Mouse (Mus musculus) kidney, adult 2 months (tissue): ENCODE data around the gene Ttc36.

Source experiments
- CTCF ChIP-seq: fragments of 200-500 bp; conservative IDR thresholded peaks from 2 replicates; pipeline ENCODE4 v1.5.1; 2011; ENCODE audit warnings: low read depth, mild to moderate bottlenecking, control low read depth, low read length, moderate library complexity, mixed read lengths; ENCODE audit not compliant: insufficient read depth, insufficient read length
- POLR2A ChIP-seq: fragments of 200-500 bp; IDR thresholded peaks from one replicate; pipeline ENCODE4 v1.6.1; 2011; ENCODE audit warnings: low read depth, low read length, control low read depth

DNA sequence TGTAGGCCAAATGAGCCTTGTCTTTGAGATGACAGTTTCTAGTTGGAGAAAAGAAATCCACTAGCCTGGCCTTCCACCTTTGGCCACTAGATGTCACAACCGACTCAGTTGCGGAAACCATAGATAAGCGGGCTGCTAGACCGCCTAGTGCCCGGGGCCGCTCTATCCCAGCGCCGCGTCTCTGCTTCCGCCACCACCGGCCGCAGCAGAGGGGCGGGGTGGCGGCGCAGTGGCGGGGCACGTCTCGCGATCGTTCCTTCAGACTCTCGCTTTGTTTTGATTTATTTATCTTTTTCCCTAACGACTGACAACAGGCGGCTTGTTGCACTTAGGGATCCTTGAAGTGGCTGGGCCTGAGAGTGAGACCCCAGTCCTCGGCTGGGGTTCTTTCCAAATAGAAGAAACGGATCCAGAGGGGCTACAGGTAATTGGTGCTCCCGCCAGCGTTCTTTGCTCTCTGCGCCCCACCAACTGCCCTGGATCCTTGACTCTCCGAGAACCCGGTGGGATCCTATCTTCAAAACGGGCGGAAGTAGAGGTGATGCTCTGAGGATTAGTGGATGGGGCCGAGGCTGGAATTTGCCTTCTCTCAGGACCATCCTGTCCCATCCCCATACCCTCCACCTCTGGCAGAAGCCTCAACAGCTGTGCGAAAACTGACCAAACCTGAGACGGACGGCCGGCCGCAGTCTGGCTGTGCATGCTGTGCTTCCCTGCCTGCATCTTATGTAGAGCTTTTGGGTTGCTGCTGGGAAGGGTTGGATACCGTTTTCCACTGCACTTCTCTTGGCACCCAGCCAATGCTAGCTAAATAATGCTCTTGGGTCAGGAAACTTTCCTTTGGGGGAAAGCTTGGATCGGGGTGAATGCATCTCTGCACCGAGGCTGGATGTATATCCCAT, 29.9 kb downstream of the Ttc36 start:
- TF ChIP-seq CTCF (peak; percentile 85), POLR2A (no peak)
